Mouse (Mus musculus): ENCODE measurements around the gene Gfpt2. TPM values are rescaled to one million over a fixed set of nuclear protein-coding genes. Genes with fewer than 3 reads are reported as not detected.
"Not testable (repeated sequence)": the region's sequence is repeated elsewhere in the genome, so short reads cannot be mapped to it uniquely, and the experiment has no call there.

The Gfpt2 gene
- polyA plus RNA-seq, 1 experiment from 2014 or later = 9.1 TPM

GRCm38 (mm10) chr11:49766137-49766411 lies 27.9 kb upstream of the Gfpt2 start:
- WGBS = 90% methylated on average over 2 of the region's 2 CpGs
- ATAC-seq (ENCODE audit: extremely low read depth, insufficient number of reproducible peaks, low FRiP score, low TSS enrichment) = no peak
- no peaks in the 10 kb centered on the region for H3K27me3 ChIP-seq (replicated peaks)
- no peak overlapping the region for H3K9ac ChIP-seq
- no peaks in the 10 kb centered on the region for H3K9me3 ChIP-seq
- no peak overlapping the region for H3K4me3 ChIP-seq
- no peak overlapping the region for H3K27ac ChIP-seq (replicated peaks)
- no peak overlapping the region for H3K4me2 ChIP-seq
- H3K4me1 ChIP-seq = peaks cover 19% of the 10 kb centered on the region
- no peaks in the 10 kb centered on the region for H3K36me3 ChIP-seq

- not testable (repeated sequence) for H3K27ac ChIP-seq (replicated peaks); H3K36me3 ChIP-seq; H3K4me3 ChIP-seq; H3K9me3 ChIP-seq; H3K4me2 ChIP-seq; H3K9ac ChIP-seq; ATAC-seq (ENCODE audit: extremely low read depth, insufficient number of reproducible peaks, low FRiP score, low TSS enrichment); H3K27me3 ChIP-seq (replicated peaks)
- peaks cover 19% of the 10 kb centered on the region for H3K4me1 ChIP-seq
- 80% methylated on average over 5 of the region's 6 CpGs for WGBS
Measured at GRCm38 (mm10) chr11:49767497-49767896, 26.5 kb upstream of the Gfpt2 start.

- Histone ChIP-seq H3K9me3 (no peaks in the 10 kb centered on the region), H3K36me3 (no peaks in the 10 kb centered on the region), H3K27ac (replicated peaks) (no peak overlapping the region), H3K4me3 (no peak overlapping the region), H3K4me1 (peaks cover 13% of the 10 kb centered on the region), H3K9ac (no peak overlapping the region), H3K4me2 (no peak overlapping the region), H3K27me3 (replicated peaks) (no peaks in the 10 kb centered on the region)
- WGBS = 76% methylated on average over 5 of the region's 5 CpGs
- ATAC-seq (ENCODE audit: extremely low read depth, insufficient number of reproducible peaks, low FRiP score, low TSS enrichment) = no peak
Measured at GRCm38 (mm10) chr11:49768781-49769180, 25.2 kb upstream of the Gfpt2 start.

GRCm38 (mm10) chr11:49770676-49771550 lies 23.1 kb upstream of the Gfpt2 start:
- no peak overlapping the region for H3K27ac ChIP-seq (replicated peaks)
- H3K27me3 ChIP-seq (replicated peaks) = no peaks in the 10 kb centered on the region
- H3K4me2 ChIP-seq = no peak overlapping the region
- H3K9me3 ChIP-seq = no peaks in the 10 kb centered on the region
- no peaks in the 10 kb centered on the region for H3K36me3 ChIP-seq
- no peak overlapping the region for H3K4me3 ChIP-seq
- H3K9ac ChIP-seq = no peak overlapping the region
- no peak for ATAC-seq (ENCODE audit: extremely low read depth, insufficient number of reproducible peaks, low FRiP score, low TSS enrichment)
- H3K4me1 ChIP-seq = no peaks in the 10 kb centered on the region
- 68% methylated on average over 9 of the region's 9 CpGs for WGBS

GRCm38 (mm10) chr11:49772251-49772650 lies 21.7 kb upstream of the Gfpt2 start:
- Histone ChIP-seq H3K9ac (no peak overlapping the region), H3K27me3 (replicated peaks) (no peaks in the 10 kb centered on the region), H3K36me3 (no peaks in the 10 kb centered on the region), H3K27ac (replicated peaks) (no peak overlapping the region), H3K4me3 (no peak overlapping the region), H3K9me3 (no peaks in the 10 kb centered on the region), H3K4me1 (no peaks in the 10 kb centered on the region), H3K4me2 (no peak overlapping the region)
- 59% methylated on average over 5 of the region's 5 CpGs for WGBS
- ATAC-seq (ENCODE audit: extremely low read depth, insufficient number of reproducible peaks, low FRiP score, low TSS enrichment) = no peak

- H3K36me3 ChIP-seq = no peaks in the 10 kb centered on the region
- H3K4me3 ChIP-seq = no peak overlapping the region
- ATAC-seq (ENCODE audit: extremely low read depth, insufficient number of reproducible peaks, low FRiP score, low TSS enrichment) = no peak
- H3K27ac ChIP-seq (replicated peaks) = no peak overlapping the region
- H3K9ac ChIP-seq = no peak overlapping the region
- 82% methylated on average over 4 of the region's 4 CpGs for WGBS
- no peaks in the 10 kb centered on the region for H3K4me1 ChIP-seq
- H3K27me3 ChIP-seq (replicated peaks) = no peaks in the 10 kb centered on the region
- H3K9me3 ChIP-seq = no peaks in the 10 kb centered on the region
- H3K4me2 ChIP-seq = no peak overlapping the region
Measured at GRCm38 (mm10) chr11:49774894-49775293, 19.1 kb upstream of the Gfpt2 start.

- Histone ChIP-seq H3K9ac (no peak overlapping the region), H3K27me3 (replicated peaks) (no peaks in the 10 kb centered on the region), H3K9me3 (no peaks in the 10 kb centered on the region), H3K4me1 (peaks cover 14% of the 10 kb centered on the region), H3K4me3 (no peak overlapping the region), H3K27ac (replicated peaks) (no peak overlapping the region), H3K36me3 (no peaks in the 10 kb centered on the region), H3K4me2 (no peak overlapping the region)
- no peak for ATAC-seq (ENCODE audit: extremely low read depth, insufficient number of reproducible peaks, low FRiP score, low TSS enrichment)
- 89% methylated on average over 6 of the region's 6 CpGs for WGBS
Measured at GRCm38 (mm10) chr11:49778844-49779243, 15.1 kb upstream of the Gfpt2 start.

- H3K9ac ChIP-seq = no peak overlapping the region
- H3K4me1 ChIP-seq = peaks cover 14% of the 10 kb centered on the region
- H3K36me3 ChIP-seq = no peaks in the 10 kb centered on the region
- no peak overlapping the region for H3K4me3 ChIP-seq
- no peak for ATAC-seq (ENCODE audit: extremely low read depth, insufficient number of reproducible peaks, low FRiP score, low TSS enrichment)
- WGBS = 56% methylated on average over 4 of the region's 4 CpGs
- H3K27me3 ChIP-seq (replicated peaks) = no peaks in the 10 kb centered on the region
- H3K4me2 ChIP-seq = no peak overlapping the region
- H3K27ac ChIP-seq (replicated peaks) = no peak overlapping the region
- no peaks in the 10 kb centered on the region for H3K9me3 ChIP-seq
Measured at GRCm38 (mm10) chr11:49780161-49780817, 13.7 kb upstream of the Gfpt2 start.

GRCm38 (mm10) chr11:49781833-49782399 lies 12.1 kb upstream of the Gfpt2 start:
- Histone ChIP-seq H3K27ac (replicated peaks) (no peak overlapping the region), H3K4me2 (no peak overlapping the region), H3K4me1 (peaks cover 14% of the 10 kb centered on the region), H3K9ac (no peak overlapping the region), H3K36me3 (no peaks in the 10 kb centered on the region), H3K27me3 (replicated peaks) (no peaks in the 10 kb centered on the region), H3K9me3 (no peaks in the 10 kb centered on the region), H3K4me3 (no peak overlapping the region)
- no peak for ATAC-seq (ENCODE audit: extremely low read depth, insufficient number of reproducible peaks, low FRiP score, low TSS enrichment)
- WGBS = 17% methylated on average over 6 of the region's 6 CpGs

GRCm38 (mm10) chr11:49793131-49793530 lies 847 bp upstream of the Gfpt2 start:
- ATAC-seq (ENCODE audit: extremely low read depth, insufficient number of reproducible peaks, low FRiP score, low TSS enrichment) = no peak
- H3K4me3 ChIP-seq = no peak overlapping the region
- 17% methylated on average over 14 of the region's 14 CpGs for WGBS

GRCm38 (mm10) chr11:49794342-49795144 lies 565 bp downstream of the Gfpt2 start:
- 1% methylated on average over 45 of the region's 45 CpGs for WGBS
- Histone ChIP-seq H3K4me1 (peaks cover 23% of the 10 kb centered on the region), H3K4me3 (peak overlapping the region; percentile 67), H3K4me2 (peak overlapping the region; percentile 99), H3K36me3 (no peaks in the 10 kb centered on the region), H3K27me3 (replicated peaks) (peaks cover 10% of the 10 kb centered on the region; the same call in 1 of the 2 replicates), H3K9ac (peak overlapping the region; percentile 83), H3K9me3 (no peaks in the 10 kb centered on the region), H3K27ac (replicated peaks) (no peak overlapping the region; the same call in 1 of the 2 replicates)
- 0 out of 2 replicates have a peak, but pooled peaks have one; percentile 5 for ATAC-seq (ENCODE audit: extremely low read depth, insufficient number of reproducible peaks, low FRiP score, low TSS enrichment)

More at GRCm38 (mm10) chr11:49793131-49793530, 847 bp upstream of the Gfpt2 start:
- H3K9ac ChIP-seq = no peak overlapping the region
- 0 out of 2 replicates have a peak, but pooled peaks cover 1% of the 10 kb centered on the region for H3K9me3 ChIP-seq
- peak overlapping the region; percentile 99 for H3K4me2 ChIP-seq
- no peaks in the 10 kb centered on the region for H3K36me3 ChIP-seq
- H3K4me1 ChIP-seq = peaks cover 23% of the 10 kb centered on the region
- H3K27ac ChIP-seq (replicated peaks) = no peak overlapping the region
- H3K27me3 ChIP-seq (replicated peaks) = peaks cover 10% of the 10 kb centered on the region; the same call in 1 of the 2 replicates
